Mouse (Mus musculus) ES-Bruce4 (cell line): ENCODE measurements around the gene Ankrd23. TPM values are rescaled to one million over a fixed set of nuclear protein-coding genes. Genes with fewer than 3 reads are reported as not detected.

Source experiments
- H3K27ac ChIP-seq: 2 replicates; pipeline ENCODE4 v1.5.1; 2012; ENCODE audit warnings: low read length, inconsistent platforms; ENCODE audit not compliant: insufficient read depth
- H3K27me3 ChIP-seq: 2 replicates; pipeline ENCODE4 v1.6.1; 2012; ENCODE audit warnings: mild to moderate bottlenecking, low read length, inconsistent platforms; ENCODE audit not compliant: control insufficient read depth, poor library complexity, insufficient read depth, severe bottlenecking
- H3K36me3 ChIP-seq: 2 replicates; pipeline ENCODE4 v1.6.1; 2012; ENCODE audit warnings: inconsistent platforms, mild to moderate bottlenecking, low read length, moderate library complexity; ENCODE audit not compliant: control insufficient read depth, poor library complexity, insufficient read depth, severe bottlenecking
- H3K4me1 ChIP-seq: one replicate; pipeline ENCODE4 v1.8.1; 2011; ENCODE audit warnings: low read length; ENCODE audit not compliant: control insufficient read depth, insufficient read depth
- H3K4me3 ChIP-seq: 2 replicates; pipeline ENCODE4 v1.5.1; 2011; ENCODE audit warnings: low read depth, mild to moderate bottlenecking, low read length
- H3K9ac ChIP-seq: 2 replicates; pipeline ENCODE4 v1.6.1; 2012; ENCODE audit warnings: low read depth, mild to moderate bottlenecking, inconsistent platforms; ENCODE audit not compliant: poor library complexity, severe bottlenecking
- H3K9me3 ChIP-seq: replicated peaks from 2 replicates; pipeline ENCODE4 v1.6.1; 2012; ENCODE audit warnings: mild to moderate bottlenecking, low read length, inconsistent platforms; ENCODE audit not compliant: control insufficient read depth, poor library complexity, insufficient read depth, severe bottlenecking
- CTCF ChIP-seq: IDR thresholded peaks from one replicate; pipeline ENCODE4 v1.8.1; 2011; ENCODE audit warnings: low read depth, low read length
- EP300 ChIP-seq: IDR thresholded peaks from 2 replicates; pipeline ENCODE4 v1.6.1; 2011; ENCODE audit warnings: low read depth, low read length; ENCODE audit not compliant: insufficient read depth
- POLR2A ChIP-seq: IDR thresholded peaks from one replicate; pipeline ENCODE4 v1.8.1; 2011; ENCODE audit warnings: low read length; ENCODE audit not compliant: insufficient read depth
- polyA plus RNA-seq: library from polyadenylated mRNA; stranded (reverse); fragments of >200 nt; gene quantifications from 2 replicates; pipeline ENCODE4 v1.2.4, GENCODE M21; 2011; ENCODE audit warnings: low read depth; ENCODE audit not compliant: missing spikeins, insufficient read depth, insufficient read length

Ankrd23 gene
- polyA plus RNA-seq, 1 experiment: 6.8 TPM

- Histone ChIP-seq H3K9ac (peak overlapping the region; percentile 67), H3K9me3 (no peaks in the 10 kb centered on the region), H3K4me1 (peaks cover 2% of the 10 kb centered on the region), H3K4me3 (peak overlapping the region; percentile 84), H3K27ac (no peak overlapping the region), H3K27me3 (no peaks in the 10 kb centered on the region), H3K36me3 (no peaks in the 10 kb centered on the region)
- TF ChIP-seq POLR2A (no peak), CTCF (no peak), EP300 (no peak)
These were observed 19.2 kb upstream of the Ankrd23 start for GRCm38 (mm10) chr1:36555798-36556395.

DNA sequence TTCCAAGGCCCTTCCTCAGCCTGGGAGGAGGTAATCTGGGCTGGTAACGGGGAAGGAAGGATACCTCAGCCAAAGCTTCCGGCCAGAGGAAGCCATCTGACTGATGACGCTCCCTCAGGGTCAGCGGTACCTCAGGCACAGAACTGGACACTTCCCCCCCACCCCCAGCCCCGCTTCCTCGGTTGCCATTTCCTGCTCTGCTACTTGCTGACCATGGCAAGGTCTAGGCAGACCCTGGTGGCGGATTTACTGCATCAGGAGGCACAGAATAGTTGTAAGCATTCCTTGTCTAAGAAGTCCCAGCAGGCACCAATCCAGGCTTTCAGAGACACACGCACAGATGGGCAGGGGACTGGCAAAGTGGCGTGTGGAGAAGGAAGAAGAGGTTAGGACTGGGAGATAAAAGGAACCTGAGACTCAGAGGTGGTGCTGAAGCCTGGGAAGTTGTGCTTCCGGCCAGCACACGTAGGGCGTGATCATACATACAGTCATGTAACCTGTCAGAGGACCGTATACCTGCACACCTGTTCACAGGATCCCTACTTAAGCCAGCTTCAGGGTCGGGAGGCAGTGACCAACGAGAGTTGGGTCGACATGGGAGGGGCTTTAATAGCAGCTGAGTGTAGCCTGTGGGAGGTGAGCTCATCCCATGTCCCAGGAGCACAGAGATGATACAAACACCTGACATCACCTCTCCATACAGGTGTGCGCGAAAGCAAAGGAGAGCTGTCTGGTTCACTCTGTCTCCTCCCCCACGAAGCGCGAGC lies 18.1 kb upstream of the Ankrd23 start:
- Histone ChIP-seq H3K9ac (no peak overlapping the region), H3K36me3 (no peaks in the 10 kb centered on the region), H3K4me1 (peaks cover 2% of the 10 kb centered on the region), H3K27ac (no peak overlapping the region), H3K27me3 (no peaks in the 10 kb centered on the region), H3K9me3 (no peaks in the 10 kb centered on the region), H3K4me3 (no peak overlapping the region)
- no peak for TF ChIP-seq POLR2A
- TF ChIP-seq CTCF: no peak
- TF ChIP-seq EP300: no peak

GRCm38 (mm10) chr1:36552506-36552905 lies 15.8 kb upstream of the Ankrd23 start:
- Histone ChIP-seq H3K27me3 (no peaks in the 10 kb centered on the region), H3K4me1 (peaks cover 2% of the 10 kb centered on the region), H3K9ac (no peak overlapping the region), H3K36me3 (no peaks in the 10 kb centered on the region), H3K4me3 (no peak overlapping the region), H3K9me3 (no peaks in the 10 kb centered on the region), H3K27ac (no peak overlapping the region)
- TF ChIP-seq POLR2A (no peak), EP300 (no peak), CTCF (no peak)

DNA sequence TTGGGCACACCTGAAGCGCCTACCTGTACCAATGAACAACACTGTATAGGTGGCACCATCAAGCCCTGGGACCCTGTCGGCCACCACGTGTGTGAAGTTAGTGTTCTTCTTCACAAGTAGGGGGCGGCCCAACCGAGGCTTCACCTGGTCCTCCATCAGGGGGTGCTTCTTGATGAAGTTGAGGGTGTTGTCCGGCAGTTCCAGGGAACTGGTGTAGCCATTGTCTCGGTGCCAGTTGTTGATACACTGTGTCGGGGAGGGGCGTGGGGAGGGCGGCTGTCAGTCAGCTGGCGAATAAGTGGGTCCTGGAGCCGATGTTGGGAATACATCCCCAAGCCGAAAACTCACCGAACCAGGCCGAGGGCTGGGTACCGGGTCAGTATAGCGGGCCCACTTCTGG lies 15.2 kb upstream of the Ankrd23 start:
- Histone ChIP-seq H3K36me3 (no peaks in the 10 kb centered on the region), H3K4me1 (peaks cover 2% of the 10 kb centered on the region), H3K9ac (no peak overlapping the region), H3K9me3 (no peaks in the 10 kb centered on the region), H3K27ac (no peak overlapping the region), H3K4me3 (no peak overlapping the region), H3K27me3 (no peaks in the 10 kb centered on the region)
- TF ChIP-seq CTCF: peak; percentile 11
- TF ChIP-seq POLR2A: no peak
- TF ChIP-seq EP300: no peak

DNA sequence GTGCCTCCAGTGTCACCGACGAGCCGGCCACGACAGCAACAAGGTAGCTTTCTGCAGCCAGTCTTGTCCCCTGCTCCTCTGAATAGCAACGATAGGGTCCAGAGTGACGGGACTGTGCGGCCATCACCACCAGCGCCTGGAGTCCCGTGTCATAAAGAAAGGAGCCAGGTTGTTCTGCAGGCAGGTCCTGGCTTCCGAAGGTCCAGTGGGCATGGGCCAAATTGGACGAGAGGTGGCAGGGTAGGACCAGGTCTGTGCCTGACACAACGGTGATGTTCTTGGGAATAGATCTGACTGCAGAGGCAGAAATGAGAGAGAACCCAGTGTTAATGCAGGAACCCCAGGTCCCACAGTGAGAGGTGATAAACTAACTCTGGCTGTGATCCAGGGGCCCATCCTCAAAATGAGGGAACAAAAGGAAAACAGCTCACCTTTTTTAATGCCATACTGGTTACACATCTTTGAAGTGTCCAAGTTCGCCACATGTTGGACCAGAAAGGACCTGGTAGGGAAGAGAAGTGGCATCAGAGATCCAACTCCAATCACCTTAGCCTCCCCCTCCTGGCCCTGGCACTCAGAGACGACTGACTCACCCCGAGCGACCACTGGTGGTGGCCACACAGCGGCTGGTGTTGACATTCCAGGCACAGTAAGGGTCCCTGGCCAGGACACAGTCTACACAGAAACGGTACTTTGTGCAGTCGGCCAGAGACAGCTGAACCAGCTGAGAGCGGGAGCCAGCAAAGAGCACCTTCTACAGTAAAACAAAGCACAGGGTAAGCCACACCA lies 13.6 kb upstream of the Ankrd23 start:
- no peaks in the 10 kb centered on the region for H3K27me3 ChIP-seq
- H3K9me3 ChIP-seq: no peaks in the 10 kb centered on the region
- TF ChIP-seq CTCF (no peak), EP300 (no peak), POLR2A (no peak)
- H3K36me3 ChIP-seq: no peaks in the 10 kb centered on the region
- no peak overlapping the region for H3K27ac ChIP-seq
- H3K9ac ChIP-seq: no peak overlapping the region
- peaks cover 2% of the 10 kb centered on the region for H3K4me1 ChIP-seq
- no peak overlapping the region for H3K4me3 ChIP-seq

- Histone ChIP-seq H3K9me3 (no peaks in the 10 kb centered on the region), H3K9ac (no peak overlapping the region), H3K27ac (no peak overlapping the region), H3K27me3 (no peaks in the 10 kb centered on the region), H3K4me3 (no peak overlapping the region), H3K4me1 (no peaks in the 10 kb centered on the region), H3K36me3 (no peaks in the 10 kb centered on the region)
- TF ChIP-seq EP300: no peak
- TF ChIP-seq CTCF: no peak
- no peak for TF ChIP-seq POLR2A
These were observed 12.8 kb upstream of the Ankrd23 start for GRCm38 (mm10) chr1:36549491-36549890.
